ENCODE assay signal across 12 mouse cellular contexts in genomic region chr3:116194701-116195100, GRCm38 (mm10). TPM values are rescaled to one million over a fixed set of nuclear protein-coding genes. Genes with fewer than 3 reads are reported as not detected.
DNase-seq lines count a peak whose midpoint lies in the region; ATAC-seq and TF ChIP-seq lines count a peak whose summit lies in the region.
"Had no signal": no experiment of that assay in that cellular context is flagged by ENCODE, and none has a peak within 500 bp of the region (broad histone marks: within the 10 kb centered on the region; RNA-seq: fewer than 3 reads in every experiment).

No protein-coding gene starts in this region.

- DNase-seq in kidney, postnatal 14 days = peak; percentile 28
- no peak for DNase-seq in kidney, adult 8-10 months
- peak; percentile 43 for DNase-seq in heart, postnatal 25 days (ENCODE audit: low spot score)
- DNase-seq in adrenal gland, postnatal 14 days = no peak
- DNase-seq: adrenal gland, adult 2 months; thymus, postnatal 36 days had no signal

- no peak overlapping the region for H3K4me3 ChIP-seq in embryonic fibroblast, embryonic 13.5 days (ENCODE audit: insufficient read depth, low read length)
- H3K4me3 ChIP-seq in stomach, embryonic 15.5 days (replicated peaks) = no peak overlapping the region
- H3K4me3 ChIP-seq: layer of hippocampus, adult 2 months had no signal

- 52% methylated on average over 3 of the region's 3 CpGs for WGBS in stomach, embryonic 15.5 days

- no peaks in the 10 kb centered on the region for H3K36me3 ChIP-seq in stomach, embryonic 15.5 days

- TF ChIP-seq CTCF in embryonic fibroblast, embryonic 13.5 days (IDR thresholded peaks at IDR 0.05; ENCODE audit: borderline replicate concordance, insufficient read depth, low read length) = no peak

- no peaks in the 10 kb centered on the region for H3K27me3 ChIP-seq in stomach, embryonic 15.5 days (replicated peaks)

- peaks cover 5% of the 10 kb centered on the region; the same call in 1 of the 2 replicates for H3K4me1 ChIP-seq in embryonic fibroblast, embryonic 13.5 days (ENCODE audit: control insufficient read depth, insufficient read depth, low read length)
- 0 out of 2 replicates have a peak, but pooled peaks cover 4% of the 10 kb centered on the region for H3K4me1 ChIP-seq in stomach, embryonic 15.5 days

- TF ChIP-seq POLR2A in embryonic fibroblast, embryonic 13.5 days (IDR thresholded peaks at IDR 0.05; ENCODE audit: low read depth, low read length) = no peak

- H3K27ac ChIP-seq in embryonic fibroblast, embryonic 13.5 days (ENCODE audit: insufficient read depth, low read length) = peak overlapping the region; percentile 65
- peak overlapping the region; percentile 33; the same call in 1 of the 2 replicates for H3K27ac ChIP-seq in stomach, embryonic 15.5 days
- H3K27ac ChIP-seq: layer of hippocampus, adult 2 months had no signal

- no peak overlapping the region for H3K9ac ChIP-seq in stomach, embryonic 15.5 days

- no peaks in the 10 kb centered on the region for H3K9me3 ChIP-seq in stomach, embryonic 15.5 days

- H3K4me2 ChIP-seq in stomach, embryonic 15.5 days = no peak overlapping the region

- intact Hi-C loops in heart, postnatal 25 days (cut with DNase I) = no loop called here

- ATAC-seq in stomach, embryonic 15.5 days (ENCODE audit: insufficient read depth, low FRiP score, low read depth) = no peak; the same call in 1 of the 2 replicates
- no peak for ATAC-seq in erythroid progenitor cell, adult 5-6 weeks (replicated peaks; ENCODE audit: low FRiP score, poor library complexity, severe bottlenecking)
- ATAC-seq: forebrain, embryonic 14.5 days had no signal

RNA-seq across cellular contexts. Expression of gene Gpr88, which starts 58.6 kb away (rescaled TPM):
- 2.2 and 5.6 TPM in 2 replicates for polyA plus RNA-seq in embryonic fibroblast, embryonic 13.5 days (2011; ENCODE audit: insufficient read length, low read depth, missing spikeins)
- total RNA-seq in heart, postnatal 25 days (2021) = under 1 TPM in 1 of 2 experiments, not detected in 1; 0.75 TPM
- polyA plus RNA-seq in stomach, embryonic 15.5 days (2015; fragmentation: Nextera tagmentation; extraction: Ambion mirVana) = 2.0 and 2.1 TPM in 2 replicates
- 0.36 TPM in 1 of 2 replicates, not detected in the other for total RNA-seq in erythroid progenitor cell, adult 5-6 weeks (2015; ENCODE audit: low replicate concordance)
- 0.68 TPM in 1 of 2 replicates, not detected in the other for total RNA-seq in erythroid progenitor cell, adult 5-6 weeks (2017; ENCODE audit: low replicate concordance)
- 0.44 and 0.49 TPM in 2 replicates for total RNA-seq in adrenal gland, postnatal 14 days (2021)
- total RNA-seq: monocyte, adult 5-6 weeks had no signal

Comparison
In these comparisons a context has a peak if more than half of its experiments do, and no peak if none do; other contexts are left out.
1. DNase-seq: peak in kidney, postnatal 14 days (single experiment) and heart, postnatal 25 days (single experiment); none in kidney, adult 8-10 months (0 of 2) and adrenal gland, postnatal 14 days (single experiment).